Mouse (Mus musculus): ENCODE data around the gene Piezo1.

- TF ChIP-seq POLR2A (IDR thresholded peaks at IDR 0.05; ENCODE audit: low read depth, low read length) (no peak), CTCF (IDR thresholded peaks at IDR 0.05; ENCODE audit: extremely low read depth, insufficient read depth, insufficient read length, insufficient replicate concordance) (no peak)
Measured at GRCm38 (mm10) chr8:122600666-122601065, 49.5 kb upstream of the Piezo1 start.

Measured in spleen, adult 2 months (tissue).